Mouse (Mus musculus) left cerebral cortex, postnatal 25 days (tissue): ENCODE results near the gene Pinlyp. TPM values are rescaled to one million over a fixed set of nuclear protein-coding genes. Genes with fewer than 3 reads are reported as not detected.
"Not testable (repeated sequence)": the region's sequence is repeated elsewhere in the genome, so short reads cannot be mapped to it uniquely, and the experiment has no call there.

Experiments
- DNase-seq, 2 experiments: peaks; one replicate each; pipeline ENCODE4 v3.0.0; 2022; ENCODE audit warnings: low spot score in 2 of 2, mixed read lengths in 1 of 2
- intact Hi-C: fragments of 180-260 bp; cut with DNase I; formaldehyde crosslinking; loops from one replicate; pipeline ENCODE4 v1.15.1; 2025
- total RNA-seq, 2 experiments: library from RNA; stranded (reverse); gene quantifications; 2 replicates each; pipeline ENCODE4 v1.2.3; 2021

The Pinlyp gene
- total RNA-seq, 2 experiments from 2014 or later = not detected

DNA sequence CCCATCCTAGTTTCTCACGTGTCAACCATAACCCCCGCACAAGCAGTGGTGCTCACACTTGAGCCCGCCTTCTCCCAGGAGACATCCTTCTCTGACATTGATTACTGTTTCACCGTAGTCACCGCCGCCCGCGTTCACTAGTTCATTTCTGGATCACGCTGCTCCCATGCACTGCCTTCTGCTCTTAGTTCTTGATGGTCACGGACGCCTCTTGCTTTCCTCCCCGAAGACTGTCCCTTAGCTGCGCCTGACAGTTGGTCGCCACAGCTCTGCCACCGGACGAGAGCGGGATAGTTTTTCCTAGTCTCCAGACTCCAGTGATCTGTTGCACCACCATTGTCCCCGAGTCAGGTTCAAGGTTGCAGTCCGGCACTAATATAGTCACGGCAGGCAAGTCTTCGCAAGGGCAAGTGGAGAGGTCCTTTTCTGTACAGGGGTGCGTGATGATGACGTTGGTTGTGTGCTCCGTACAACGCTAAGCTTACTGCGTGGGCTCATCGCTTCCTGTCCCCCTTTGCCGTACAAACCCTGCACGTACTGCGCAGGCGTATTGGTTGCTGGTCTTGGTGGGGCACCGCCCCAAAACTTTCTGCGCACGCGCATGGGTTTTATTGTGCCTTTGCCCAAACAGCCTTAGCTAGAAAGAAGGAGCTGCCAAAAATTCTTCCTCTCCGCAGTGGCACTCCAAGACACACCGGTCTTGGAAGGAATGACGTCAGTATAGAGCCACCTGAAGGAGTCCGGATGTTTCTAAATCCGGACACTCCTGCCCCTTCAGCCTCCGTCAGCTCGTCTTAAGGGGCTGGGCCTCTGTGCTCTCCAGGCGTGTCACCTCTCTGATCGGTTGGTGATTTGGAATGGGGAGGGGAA, 15.6 kb downstream of the Pinlyp start, which contains the start of gene Irgq:
Gene Irgq, plus strand, starts transcription at position 628 of the 870 bp plus-strand sequence.
- intact Hi-C loops = loop anchor here (1.0 to 5.0 kb wide), 3 partner anchors 17 to 132 kb away; partner anchors contain the start of gene Zfp428
- DNase-seq = peak; percentile 99

DNA sequence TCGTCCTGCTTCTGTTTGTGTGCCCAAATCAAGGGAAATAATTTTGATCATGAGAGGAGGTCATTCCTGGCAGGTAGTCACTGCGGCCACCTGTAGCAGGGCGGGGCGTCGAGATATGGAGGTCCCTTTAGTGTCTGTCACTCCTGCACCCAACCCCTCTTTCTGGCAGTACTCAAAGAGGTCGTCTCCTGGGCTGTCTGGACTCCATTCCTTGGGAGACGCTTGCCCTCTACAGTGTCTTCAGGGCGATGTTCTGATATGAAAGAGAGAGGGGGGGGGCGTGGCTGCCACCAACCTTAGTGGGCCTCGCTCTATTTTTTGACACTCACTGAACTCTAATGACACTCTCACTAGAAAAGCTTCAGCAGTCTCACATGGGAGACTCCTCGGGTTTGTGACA, 16.3 kb downstream of the Pinlyp start:
- intact Hi-C loops = no loop called here
- DNase-seq = no peak

DNA sequence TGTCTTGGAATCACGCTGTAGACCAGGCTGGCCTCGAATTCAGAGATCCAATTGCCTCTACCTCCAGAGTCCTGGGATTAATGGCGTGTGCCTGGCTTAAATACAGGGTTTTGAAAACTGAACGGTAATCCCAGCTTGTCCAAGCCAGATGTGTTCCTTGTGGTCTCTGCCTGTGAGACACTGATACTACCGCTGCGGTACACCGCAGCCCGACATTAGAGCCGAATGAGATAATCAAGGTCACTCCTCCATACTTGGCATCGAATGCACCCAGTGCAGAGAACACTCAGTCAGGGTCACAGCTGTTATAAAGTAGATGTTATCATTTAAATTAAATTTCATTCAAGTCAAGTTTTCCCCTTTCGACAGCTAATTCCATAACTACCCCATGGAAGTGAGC, 17.1 kb downstream of the Pinlyp start:
- intact Hi-C loops = no loop called here
- DNase-seq = no peak

DNA sequence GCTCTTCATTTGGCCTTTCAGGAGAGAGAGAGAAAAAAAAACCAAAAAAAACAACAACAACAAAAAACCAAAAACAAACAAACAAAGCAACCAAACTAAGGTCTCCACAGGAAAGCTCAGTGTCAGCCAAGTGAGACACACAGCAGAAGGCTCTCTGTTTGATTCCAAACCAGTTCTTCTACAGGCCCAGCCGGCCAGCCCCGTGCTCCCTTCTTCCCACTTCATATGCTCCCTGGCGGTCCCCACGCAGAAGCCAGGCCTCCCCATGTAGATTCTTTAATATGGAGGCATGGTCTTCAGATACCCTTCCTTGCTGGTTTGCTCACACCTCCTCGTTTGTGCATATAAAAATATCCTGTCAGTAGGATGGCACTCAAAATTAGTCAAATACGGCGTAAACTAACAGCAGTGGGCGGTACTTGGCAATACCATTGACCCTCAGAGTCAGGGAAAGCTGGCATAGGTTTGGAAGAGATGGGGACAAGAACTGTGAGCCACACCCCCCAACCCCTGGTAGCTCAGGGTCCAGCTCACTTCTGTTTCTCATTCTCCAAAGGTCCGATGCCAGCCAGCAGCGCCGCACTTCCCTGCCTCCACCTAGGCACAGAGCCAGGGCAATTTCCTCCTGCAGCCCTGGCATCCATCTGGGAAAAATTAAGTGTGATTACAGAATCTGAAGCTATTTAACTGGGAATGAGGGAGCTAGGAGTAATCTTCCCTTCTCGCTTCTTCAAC, 20.1 kb downstream of the Pinlyp start:
- intact Hi-C loops = no loop called here
- peak in 1 of 2 experiments; percentile 23 for DNase-seq

DNA sequence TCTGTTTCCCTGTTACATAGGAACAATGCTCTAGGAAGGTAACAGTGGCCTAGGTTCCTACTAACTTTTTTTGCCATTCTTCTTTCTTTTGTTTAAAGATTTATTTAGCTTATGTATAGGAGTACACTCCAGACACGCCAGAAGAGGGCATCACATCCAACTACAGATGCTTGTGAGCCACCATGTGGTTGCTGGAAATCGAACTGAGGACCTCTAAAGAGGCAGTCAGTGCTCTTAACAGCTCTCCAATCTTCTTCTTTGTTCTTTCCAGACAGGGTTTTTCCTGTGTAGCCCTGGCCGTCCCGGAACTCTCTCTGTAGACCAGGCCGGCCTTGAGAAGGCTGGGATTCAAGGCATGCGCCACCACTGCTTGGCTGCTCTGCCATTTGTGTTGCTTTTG, 20.9 kb downstream of the Pinlyp start:
- intact Hi-C loops = no loop called here
- no peak for DNase-seq

DNA sequence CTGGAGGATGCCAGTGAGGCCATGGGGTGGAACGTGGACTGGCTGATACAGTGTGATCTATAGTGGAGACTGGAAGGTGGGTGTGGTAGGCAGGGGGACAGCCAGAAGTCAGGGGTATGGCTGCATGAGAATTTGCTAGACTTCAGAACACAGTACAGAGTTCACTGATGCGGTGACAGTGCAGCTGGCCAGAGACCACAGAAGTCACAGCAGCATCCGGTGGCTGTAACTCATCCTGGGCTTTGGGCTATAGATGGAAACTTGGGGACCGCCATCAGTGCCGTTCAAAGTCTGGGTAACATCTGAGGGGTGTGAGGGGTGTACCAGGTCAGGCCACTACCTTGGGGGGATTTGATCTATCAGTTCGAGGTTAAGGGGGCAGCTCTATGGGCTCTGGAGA, 22.2 kb downstream of the Pinlyp start:
- intact Hi-C loops = no loop called here
- DNase-seq = no peak

DNA sequence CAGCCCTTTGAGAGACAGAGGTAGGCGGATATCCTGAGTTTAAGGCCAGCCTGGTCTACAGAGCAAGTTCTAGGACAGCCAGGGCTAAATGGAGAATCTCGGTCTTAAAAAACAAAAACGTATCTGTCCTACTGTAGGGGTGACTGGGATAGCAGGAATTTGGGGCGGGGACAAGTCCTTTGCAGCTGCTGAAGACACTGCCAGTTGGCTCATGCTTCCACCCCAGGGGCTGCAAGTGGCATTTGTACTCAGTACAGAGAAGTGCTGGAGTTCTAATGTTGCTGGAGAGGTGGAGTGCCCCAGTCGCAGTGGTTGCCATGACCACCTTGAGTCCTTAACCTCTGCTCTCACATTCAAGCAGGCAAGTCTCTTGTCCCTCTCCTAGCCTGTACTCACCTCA, 23.1 kb downstream of the Pinlyp start:
- no peak for DNase-seq
- intact Hi-C loops = no loop called here

DNA sequence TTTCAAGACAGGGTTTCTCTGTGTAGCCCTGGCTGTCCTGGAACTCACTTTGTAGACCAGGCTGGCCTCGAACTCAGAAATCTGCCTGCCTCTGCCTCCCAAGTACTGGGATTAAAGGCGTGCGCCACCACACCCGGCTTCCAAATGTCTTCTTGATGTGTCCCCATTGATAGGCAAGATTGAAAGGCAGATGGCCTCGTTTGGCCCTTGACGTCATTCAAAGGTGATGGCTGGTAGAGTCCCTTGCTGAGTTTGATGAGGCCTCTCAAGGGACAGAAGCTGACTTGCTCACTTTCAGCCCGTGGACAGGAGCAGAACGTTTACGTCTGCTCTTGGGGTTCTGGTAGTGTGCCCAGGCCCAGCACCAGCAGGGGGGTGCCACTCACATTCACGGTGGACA, 25.9 kb downstream of the Pinlyp start:
- DNase-seq, intact Hi-C loops: not testable (repeated sequence)

DNA sequence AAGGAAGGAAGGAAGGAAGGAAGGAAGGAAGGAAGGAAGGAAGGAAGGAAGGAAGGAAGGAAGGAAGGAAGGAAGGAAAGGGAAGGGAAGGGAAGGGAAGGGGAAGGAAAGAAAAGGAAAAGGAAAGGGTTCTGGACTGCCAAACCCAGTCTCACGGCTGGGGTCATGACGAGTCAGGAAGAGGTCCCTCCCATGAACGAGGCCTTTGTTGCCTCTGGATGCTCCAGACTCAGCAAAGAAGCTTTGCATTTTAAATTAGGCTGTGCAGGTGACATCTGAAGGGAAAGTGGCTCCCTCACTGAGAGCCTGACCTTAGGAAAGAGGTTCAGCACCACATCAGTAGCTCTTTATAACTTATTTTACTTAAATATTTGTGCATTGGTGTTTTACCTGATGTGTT, 26.8 kb downstream of the Pinlyp start:
- DNase-seq = no peak
- intact Hi-C loops = no loop called here

DNA sequence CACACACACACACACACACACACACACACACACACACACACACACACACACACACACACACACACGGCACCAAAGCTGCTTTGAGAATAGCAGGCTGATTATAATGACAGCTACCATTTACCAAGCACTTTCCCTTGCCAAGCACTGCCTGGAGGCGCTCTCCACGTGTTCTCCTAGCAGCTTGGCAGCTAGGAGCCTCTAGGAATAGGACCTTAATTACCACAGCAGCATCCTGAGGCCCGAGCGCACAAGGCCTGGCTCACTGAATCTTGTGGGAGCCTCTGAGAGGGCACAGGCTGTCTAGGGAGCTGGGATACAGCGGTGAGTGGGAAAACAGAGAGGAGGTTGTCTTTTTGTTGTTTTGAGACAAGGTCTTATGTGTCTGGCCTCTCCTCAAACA, 28.3 kb downstream of the Pinlyp start:
- DNase-seq = peak in 1 of 2 experiments; percentile 87

DNA sequence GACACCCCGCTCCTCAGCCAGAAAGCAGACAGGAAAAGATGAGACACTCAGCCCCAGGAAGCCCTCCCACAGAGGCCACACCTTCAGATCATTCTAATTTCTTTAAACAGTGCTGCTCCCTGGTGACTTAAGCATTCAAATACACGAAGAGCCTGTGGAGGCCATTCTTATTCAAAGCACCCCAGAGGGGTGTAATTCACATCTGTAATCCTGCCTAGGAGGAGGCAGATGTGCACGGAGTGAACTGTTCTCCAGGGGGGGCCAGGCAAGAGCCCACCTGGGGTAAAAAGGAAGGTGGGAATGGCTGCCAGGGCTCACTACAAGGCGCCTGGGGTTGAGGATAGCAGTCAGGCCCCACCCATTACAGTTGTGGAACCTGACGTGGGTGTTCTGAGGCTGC, 28.8 kb downstream of the Pinlyp start:
- no peak for DNase-seq
- intact Hi-C loops = no loop called here

More for the DNA sequence above, 28.3 kb downstream of the Pinlyp start:
- intact Hi-C loops = no loop called here

DNA sequence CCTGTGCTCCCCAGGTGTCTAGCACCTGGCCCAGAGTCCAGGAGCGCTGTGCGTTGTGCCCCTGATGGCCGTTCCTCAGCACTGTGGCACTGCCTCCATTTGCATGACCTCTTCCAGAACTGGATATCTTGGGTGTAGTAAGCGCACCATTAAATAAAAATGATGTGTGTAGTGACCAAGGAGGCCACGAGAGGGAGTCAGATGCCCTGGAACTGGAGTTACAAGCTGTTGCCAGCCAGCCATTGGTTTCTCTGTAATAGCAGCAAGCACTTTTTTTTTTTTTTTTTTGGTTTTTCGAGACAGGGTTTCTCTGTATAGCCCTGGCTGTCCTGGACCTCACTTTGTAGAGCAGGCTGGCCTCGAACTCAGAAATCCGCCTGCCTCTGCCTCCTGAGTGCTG, 29.6 kb downstream of the Pinlyp start:
- intact Hi-C loops = not testable (repeated sequence)
- peak in 1 of 2 experiments; percentile 70 for DNase-seq

DNA sequence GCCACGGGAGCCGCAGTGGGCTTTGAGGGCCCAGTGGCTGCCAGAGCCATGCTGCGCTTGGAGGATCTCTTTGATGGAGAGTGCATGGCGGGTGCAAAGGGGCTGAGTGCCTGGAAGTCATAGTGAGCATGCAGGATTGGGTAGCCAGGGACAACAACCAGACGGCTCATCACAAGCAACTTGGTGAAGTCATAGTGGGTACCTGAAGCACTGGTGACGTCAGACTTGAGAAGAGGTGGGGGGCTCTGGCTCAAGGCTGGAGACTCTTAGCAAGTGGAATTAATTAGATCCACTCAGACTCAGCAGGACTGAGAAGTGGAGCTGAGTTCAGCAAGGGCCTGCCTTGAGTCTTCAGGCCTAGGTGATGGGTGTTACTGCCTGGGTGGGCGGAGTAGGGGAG, 33.6 kb downstream of the Pinlyp start, which contains the start of gene AC161166.1:
Gene AC161166.1, minus strand, starts transcription at position 101 of the 400 bp plus-strand sequence.
- DNase-seq = no peak
- intact Hi-C loops = no loop called here

DNA sequence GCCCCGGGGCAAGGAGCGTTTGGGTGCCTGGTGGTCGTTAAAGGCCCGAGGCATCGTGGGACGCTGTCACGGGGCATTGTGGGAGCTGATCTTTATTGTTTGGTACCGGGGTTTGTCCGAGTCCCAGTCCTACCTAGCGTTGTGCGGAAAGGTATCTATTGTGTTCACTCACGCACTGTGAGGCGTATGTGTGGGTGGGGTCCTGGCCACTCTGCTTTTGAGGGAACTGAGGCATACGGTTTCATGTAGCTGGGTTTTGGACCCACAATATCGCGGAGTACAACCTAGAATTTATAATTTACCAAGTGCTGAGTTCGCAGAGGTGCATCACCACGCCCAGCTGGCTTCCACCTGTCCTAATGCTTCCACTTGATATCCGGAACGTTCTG, 38.2 kb downstream of the Pinlyp start:
- DNase-seq = peak in 1 of 2 experiments; percentile 48
- intact Hi-C loops = loop anchor here (1.0 to 2.0 kb wide), 2 partner anchors 23 to 25 kb away; partner anchors contain the start of genes Cadm4 and Irgq

DNA sequence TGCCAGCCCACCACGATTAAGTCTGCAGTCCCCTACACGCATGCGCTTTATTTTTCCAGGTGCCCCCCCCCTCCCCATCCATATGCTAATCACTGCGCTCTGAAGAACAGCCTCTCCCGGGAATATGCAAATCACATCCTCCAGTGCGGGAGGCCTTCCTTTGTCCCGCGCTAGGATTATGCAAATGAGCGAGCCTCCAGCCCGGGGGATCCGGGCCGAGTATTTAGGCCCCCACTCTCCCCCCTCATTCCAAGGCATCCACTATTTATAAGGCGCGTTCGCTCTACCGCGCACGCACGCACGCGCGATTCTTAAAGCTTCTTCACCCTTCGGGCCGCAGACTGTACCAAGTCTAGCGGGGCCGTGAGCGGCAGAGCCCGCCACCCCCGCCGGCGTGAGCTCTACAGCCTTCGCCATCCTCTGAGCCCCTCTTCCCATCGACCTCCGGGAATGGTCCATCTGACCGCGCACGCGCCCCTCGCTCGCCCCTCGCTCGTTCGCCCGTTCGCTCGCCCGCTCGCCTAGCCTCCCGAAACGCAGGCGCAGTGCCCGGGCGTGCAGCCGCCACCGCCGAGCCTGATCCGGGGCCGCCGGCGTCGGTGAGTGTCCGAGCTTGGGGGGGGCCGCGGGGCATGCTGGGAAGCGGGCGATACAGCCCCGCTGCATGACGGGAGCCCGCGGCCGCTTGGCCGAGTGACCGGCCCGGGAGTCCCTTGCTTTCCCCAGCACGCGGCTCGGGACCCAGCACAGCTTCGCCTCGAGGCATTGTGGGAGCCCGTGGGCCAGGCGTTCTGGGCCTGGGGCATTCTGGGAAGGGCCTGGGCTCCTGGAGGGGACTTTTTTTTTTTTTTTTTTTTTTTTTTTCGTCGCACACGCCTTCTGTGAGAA, 38.8 kb downstream of the Pinlyp start, which contains the start of gene Zfp428:
Gene Zfp428, plus strand, starts transcription at position 169 of the 888 bp plus-strand sequence.
- intact Hi-C loops = loop anchor here (1.0 to 2.0 kb wide), 2 partner anchors 23 to 24 kb away; partner anchors contain the start of genes Cadm4 and Irgq
- peak; percentile 87 to 91 for DNase-seq

DNA sequence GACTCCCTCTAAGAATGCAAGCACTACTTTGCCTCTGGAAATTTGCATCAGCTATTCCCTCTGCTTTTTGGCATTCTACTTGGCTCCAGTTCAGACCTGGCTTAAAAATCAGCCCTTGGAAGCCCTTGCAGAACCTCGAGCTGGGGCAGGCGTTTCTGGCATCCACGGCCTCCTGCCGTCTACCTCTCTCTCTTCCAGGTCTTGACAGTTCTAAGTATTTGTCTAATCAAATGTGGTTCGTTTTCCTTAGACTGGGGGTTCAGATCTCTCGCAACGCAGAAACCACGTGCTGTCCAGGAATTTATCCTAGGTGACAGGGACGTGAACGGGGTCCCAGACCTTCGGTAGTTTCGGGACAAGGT, 39.5 kb downstream of the Pinlyp start:
- DNase-seq = peak; percentile 65 to 78
- intact Hi-C loops = loop anchor here (2.0 kb wide), 1 partner anchor 24 kb away; the partner anchor contains the start of gene Cadm4

DNA sequence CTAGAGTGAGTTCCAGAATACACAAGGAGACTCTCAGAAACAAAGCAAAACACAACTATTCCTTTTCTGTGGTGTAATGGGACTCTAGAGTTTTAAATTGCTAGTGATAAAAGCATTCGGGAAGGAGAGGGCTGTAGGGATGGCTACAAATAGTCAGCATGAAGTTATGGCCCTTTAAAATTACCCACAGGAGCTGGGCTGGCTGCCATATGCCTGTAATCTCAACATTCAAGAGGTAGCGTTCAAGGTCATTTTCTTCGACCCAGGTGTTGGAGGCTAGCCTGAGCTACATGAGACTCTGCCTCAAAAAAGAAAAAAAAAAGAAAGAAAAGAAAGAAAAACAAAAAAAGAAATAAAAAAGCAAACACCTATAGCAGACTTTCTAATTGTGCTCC, 39.9 kb downstream of the Pinlyp start:
- DNase-seq = no peak
- intact Hi-C loops = loop anchor here (2.0 kb wide), 1 partner anchor 23 kb away; the partner anchor contains the start of gene Cadm4

DNA sequence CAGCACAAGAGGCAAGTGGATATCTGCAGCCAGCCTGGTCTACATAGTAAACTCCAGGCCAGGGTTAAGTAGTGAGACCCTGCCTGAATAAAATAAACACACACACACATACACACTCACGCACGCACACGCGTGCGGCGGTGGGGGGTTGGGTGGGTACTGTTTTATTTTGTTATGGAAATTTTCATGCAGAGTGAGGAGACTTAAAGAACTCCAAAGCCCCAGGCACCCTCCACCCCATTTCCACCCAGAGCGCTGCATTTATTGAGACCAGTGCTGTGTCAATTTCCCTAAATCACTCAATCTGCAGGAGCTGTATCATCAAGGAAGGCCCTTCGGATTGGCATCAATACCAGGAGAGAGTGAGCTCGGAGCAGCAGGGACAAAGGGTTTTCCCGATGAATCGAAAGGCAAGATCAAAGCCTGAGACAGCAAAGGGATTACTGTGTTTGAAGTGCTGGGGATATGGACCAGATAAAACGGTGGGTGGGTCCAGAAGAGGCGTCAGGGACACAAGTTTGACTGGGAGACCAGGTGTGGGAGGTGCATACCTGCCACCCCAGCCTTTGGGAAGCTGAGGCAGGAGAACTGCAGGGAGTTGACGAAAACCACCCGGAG, 40.4 kb downstream of the Pinlyp start:
- intact Hi-C loops = loop anchor here (2.0 kb wide), 1 partner anchor 23 kb away; the partner anchor contains the start of gene Cadm4
- no peak for DNase-seq

DNA sequence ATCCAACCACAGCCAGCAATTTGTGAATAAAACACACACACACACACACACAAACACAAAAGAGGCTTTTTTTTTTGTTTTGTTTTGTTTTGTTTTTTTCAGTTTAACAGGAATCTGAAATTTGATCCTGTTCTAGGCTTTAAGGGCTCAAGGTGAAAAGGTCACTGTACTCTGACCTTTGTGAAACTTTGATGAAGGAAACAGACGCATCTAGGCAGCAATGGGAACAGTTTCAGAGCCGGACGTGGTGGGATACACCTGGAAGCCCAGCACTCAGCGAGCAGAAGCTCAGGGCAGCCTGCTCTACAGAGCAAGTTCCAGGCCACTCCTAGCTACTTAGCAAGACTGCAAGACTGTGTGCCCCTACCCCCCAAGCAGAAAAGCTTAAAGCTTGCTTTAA, 41.0 kb downstream of the Pinlyp start:
- intact Hi-C loops = no loop called here

More for the DNA sequence above, 41.0 kb downstream of the Pinlyp start:
- no peak for DNase-seq
